23 mouse cellular contexts compared by ENCODE assay signal in the genomic region with DNA sequence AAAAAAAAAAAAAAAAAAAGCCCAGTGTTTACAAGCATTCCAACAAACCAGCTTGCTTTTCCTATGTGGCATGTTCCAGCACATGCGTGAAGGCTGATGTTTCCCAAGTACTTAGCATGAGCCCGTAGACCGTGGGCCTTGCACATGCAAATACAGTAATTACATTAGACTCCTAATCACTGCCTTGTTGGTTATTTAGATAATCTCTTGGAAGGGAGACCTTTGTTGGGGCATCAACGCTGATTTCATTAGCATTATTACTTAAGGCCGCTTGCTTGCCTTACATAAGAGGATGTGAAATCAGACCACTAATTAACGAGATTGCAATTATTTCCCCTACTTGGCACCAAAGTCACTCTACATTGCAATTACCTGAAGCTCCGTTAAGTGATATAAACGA.
"Had no signal": no experiment of that assay in that cellular context is flagged by ENCODE, and none has a peak within 500 bp of the region (broad histone marks: within the 10 kb centered on the region; RNA-seq: fewer than 3 reads in every experiment).

No protein-coding gene starts in this region.

- H3K27me3 ChIP-seq: limb, embryonic 13.5 days; liver, embryonic 12.5 days; liver, embryonic 15.5 days; lung, embryonic 15.5 days; neural tube, embryonic 12.5 days; stomach, embryonic 15.5 days had no signal

- H3K36me3 ChIP-seq: liver, embryonic 12.5 days; liver, embryonic 15.5 days had no signal

- H3K9ac ChIP-seq: limb, embryonic 13.5 days; liver, embryonic 12.5 days; liver, embryonic 15.5 days; lung, embryonic 15.5 days; neural tube, embryonic 12.5 days; stomach, embryonic 15.5 days had no signal

- H3K4me1 ChIP-seq: liver, embryonic 12.5 days; liver, embryonic 15.5 days; lung, embryonic 15.5 days; neural tube, embryonic 12.5 days; stomach, embryonic 15.5 days had no signal

- ATAC-seq: intestine, embryonic 16.5 days; liver, embryonic 12.5 days had no signal

- DNase-seq: kidney, adult 18-20 months; kidney, adult 9 months; kidney, postnatal 25 days; layer of hippocampus, adult 9-11 months; liver; lung, adult 18-20 months; lung, postnatal 10 days; lung, postnatal 36 days; midbrain, embryonic 14.5 days; right cerebral cortex, postnatal 25 days; spleen, adult 18-20 months; thymus, postnatal 25 days had no signal

- H3K4me2 ChIP-seq: limb, embryonic 13.5 days; liver, embryonic 12.5 days; liver, embryonic 15.5 days; lung, embryonic 15.5 days; midbrain, embryonic 11.5 days; neural tube, embryonic 12.5 days; stomach, embryonic 15.5 days had no signal

- H3K27ac ChIP-seq: kidney, postnatal 0 days; layer of hippocampus, adult 2 months; limb, embryonic 10.5 days; limb, embryonic 13.5 days; liver, embryonic 12.5 days; liver, embryonic 15.5 days; lung, embryonic 15.5 days; neural tube, embryonic 12.5 days; stomach, embryonic 15.5 days had no signal

- H3K9me3 ChIP-seq: limb, embryonic 10.5 days; limb, embryonic 13.5 days; liver, embryonic 12.5 days; liver, embryonic 15.5 days; lung, embryonic 15.5 days; neural tube, embryonic 12.5 days; stomach, embryonic 15.5 days had no signal

- H3K4me3 ChIP-seq: layer of hippocampus, adult 2 months; limb, embryonic 10.5 days; limb, embryonic 13.5 days; liver, embryonic 12.5 days; liver, embryonic 15.5 days; lung, embryonic 15.5 days; neural tube, embryonic 12.5 days; stomach, embryonic 15.5 days had no signal
